Mouse (Mus musculus): ENCODE measurements around the gene Fam129b. TPM values are rescaled to one million over a fixed set of nuclear protein-coding genes. Genes with fewer than 3 reads are reported as not detected.
A peak's percentile ranks its signal among the peaks of the same experiment; 100 is the strongest.

Gene Fam129b
- polyA plus RNA-seq, 1 experiment from 2014 or later, result 44.9 TPM

DNA sequence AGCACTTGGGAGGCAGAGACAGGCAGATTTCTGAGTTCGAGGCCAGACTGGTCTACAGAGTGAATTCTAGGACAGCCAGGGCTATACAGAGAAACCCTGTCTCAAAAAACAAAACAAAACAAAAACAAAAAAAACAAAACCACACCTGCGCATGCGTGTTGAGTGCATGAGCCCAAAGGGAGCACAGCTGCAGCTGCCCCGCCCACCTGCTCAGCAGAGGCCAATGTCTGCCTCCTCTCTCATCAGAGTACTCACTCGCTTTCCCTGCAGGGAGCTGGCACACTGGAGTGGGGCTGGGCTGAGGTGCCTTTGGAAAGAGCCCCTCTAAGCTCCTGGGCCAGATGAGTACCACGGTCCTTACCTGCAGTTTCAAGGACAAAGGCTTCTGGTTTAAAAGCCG lies 55.8 kb downstream of the Fam129b start:
- Histone ChIP-seq H3K4me3 (ENCODE audit: low read length) (no peak overlapping the region), H3K9me3 (replicated peaks; ENCODE audit: control insufficient read depth, low read length) (no peaks in the 10 kb centered on the region), H3K9ac (ENCODE audit: low read length) (no peak overlapping the region), H3K4me1 (ENCODE audit: control insufficient read depth, insufficient read depth, low read length) (no peaks in the 10 kb centered on the region), H3K27me3 (ENCODE audit: control insufficient read depth, insufficient read depth, low read length) (no peaks in the 10 kb centered on the region), H3K4me2 (ENCODE audit: low read depth, low read length) (no peak overlapping the region), H3K27ac (ENCODE audit: low read length) (no peak overlapping the region), H3K36me3 (ENCODE audit: control insufficient read depth, insufficient read depth) (peaks cover 5% of the 10 kb centered on the region; the same call in 1 of the 2 replicates)
- 80% methylated on average over 7 of the region's 7 CpGs for WGBS
- no peak for ATAC-seq (replicated peaks; ENCODE audit: extremely low read depth, insufficient read depth, low FRiP score)

- H3K27ac ChIP-seq (ENCODE audit: low read length), result no peak overlapping the region
- no peaks in the 10 kb centered on the region for H3K9me3 ChIP-seq (replicated peaks; ENCODE audit: control insufficient read depth, low read length)
- no peak for ATAC-seq (replicated peaks; ENCODE audit: extremely low read depth, insufficient read depth, low FRiP score)
- peaks cover 19% of the 10 kb centered on the region; the same call in 1 of the 2 replicates for H3K36me3 ChIP-seq (ENCODE audit: control insufficient read depth, insufficient read depth)
- no peak overlapping the region for H3K4me2 ChIP-seq (ENCODE audit: low read depth, low read length)
- no peaks in the 10 kb centered on the region for H3K4me1 ChIP-seq (ENCODE audit: control insufficient read depth, insufficient read depth, low read length)
- H3K27me3 ChIP-seq (ENCODE audit: control insufficient read depth, insufficient read depth, low read length), result no peaks in the 10 kb centered on the region
- no peak overlapping the region for H3K4me3 ChIP-seq (ENCODE audit: low read length)
- no peak overlapping the region for H3K9ac ChIP-seq (ENCODE audit: low read length)
- 83% methylated on average over 5 of the region's 5 CpGs for WGBS
These were observed 62.8 kb downstream of the Fam129b start for GRCm38 (mm10) chr2:32938741-32939140.

- Histone ChIP-seq H3K9me3 (replicated peaks; ENCODE audit: control insufficient read depth, low read length) (no peaks in the 10 kb centered on the region), H3K9ac (ENCODE audit: low read length) (no peak overlapping the region), H3K36me3 (ENCODE audit: control insufficient read depth, insufficient read depth) (peaks cover 20% of the 10 kb centered on the region; the same call in 1 of the 2 replicates), H3K27ac (ENCODE audit: low read length) (no peak overlapping the region), H3K4me1 (ENCODE audit: control insufficient read depth, insufficient read depth, low read length) (no peaks in the 10 kb centered on the region), H3K4me2 (ENCODE audit: low read depth, low read length) (no peak overlapping the region), H3K27me3 (ENCODE audit: control insufficient read depth, insufficient read depth, low read length) (no peaks in the 10 kb centered on the region), H3K4me3 (ENCODE audit: low read length) (no peak overlapping the region)
- ATAC-seq (replicated peaks; ENCODE audit: extremely low read depth, insufficient read depth, low FRiP score), result no peak
- 79% methylated on average over 5 of the region's 5 CpGs for WGBS
These were observed 63.5 kb downstream of the Fam129b start for GRCm38 (mm10) chr2:32939418-32939817.

DNA sequence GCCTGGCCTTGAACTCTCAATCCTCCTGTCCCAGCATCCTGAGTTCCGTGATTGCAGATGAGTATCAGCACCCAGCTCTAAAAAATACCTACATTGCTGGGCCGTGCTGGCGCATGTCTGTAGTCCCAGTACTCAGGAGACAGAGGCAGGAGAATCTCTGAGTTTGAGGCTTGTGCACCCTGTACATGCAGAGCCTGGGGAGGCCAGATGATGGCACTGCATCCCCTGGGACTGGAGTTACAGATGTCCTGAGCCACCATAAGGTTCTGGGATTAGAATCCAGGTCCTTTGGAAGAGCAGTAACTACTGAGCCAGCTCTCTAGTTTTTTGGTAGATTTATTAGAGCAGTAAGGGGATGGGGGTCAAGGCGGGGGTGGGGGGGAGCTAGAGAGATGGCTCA lies 64.6 kb downstream of the Fam129b start:
- Histone ChIP-seq H3K4me2 (ENCODE audit: low read depth, low read length) (no peak overlapping the region), H3K4me3 (ENCODE audit: low read length) (no peak overlapping the region), H3K27ac (ENCODE audit: low read length) (no peak overlapping the region), H3K9me3 (replicated peaks; ENCODE audit: control insufficient read depth, low read length) (no peaks in the 10 kb centered on the region), H3K27me3 (ENCODE audit: control insufficient read depth, insufficient read depth, low read length) (no peaks in the 10 kb centered on the region), H3K4me1 (ENCODE audit: control insufficient read depth, insufficient read depth, low read length) (no peaks in the 10 kb centered on the region), H3K36me3 (ENCODE audit: control insufficient read depth, insufficient read depth) (peaks cover 30% of the 10 kb centered on the region), H3K9ac (ENCODE audit: low read length) (no peak overlapping the region)
- ATAC-seq (replicated peaks; ENCODE audit: extremely low read depth, insufficient read depth, low FRiP score), result no peak
- 88% methylated on average over 4 of the region's 4 CpGs for WGBS

DNA sequence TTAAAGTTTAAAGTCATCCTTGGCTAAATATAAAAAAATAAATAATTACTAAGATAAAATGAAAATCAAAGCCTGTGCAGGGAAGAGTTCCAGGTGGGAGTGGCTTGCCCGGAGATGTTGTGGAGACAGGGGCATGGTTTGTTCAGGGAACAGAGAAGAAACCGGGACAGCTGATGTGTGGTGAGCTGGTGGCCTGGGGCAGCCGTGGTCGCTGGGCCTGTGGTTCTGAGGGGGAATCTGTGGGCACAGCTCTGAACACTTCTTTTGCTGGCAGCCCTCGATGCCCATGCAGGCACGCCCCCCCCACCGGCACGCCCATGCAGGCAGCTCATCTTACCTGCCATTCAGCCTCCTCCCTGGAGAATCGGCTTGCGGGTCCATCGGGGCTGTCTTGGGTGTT lies 71.5 kb downstream of the Fam129b start:
- Histone ChIP-seq H3K27ac (ENCODE audit: low read length) (no peak overlapping the region), H3K36me3 (ENCODE audit: control insufficient read depth, insufficient read depth) (peaks cover 18% of the 10 kb centered on the region), H3K4me3 (ENCODE audit: low read length) (no peak overlapping the region), H3K9ac (ENCODE audit: low read length) (no peak overlapping the region), H3K27me3 (ENCODE audit: control insufficient read depth, insufficient read depth, low read length) (no peaks in the 10 kb centered on the region), H3K4me2 (ENCODE audit: low read depth, low read length) (no peak overlapping the region), H3K4me1 (ENCODE audit: control insufficient read depth, insufficient read depth, low read length) (no peaks in the 10 kb centered on the region), H3K9me3 (replicated peaks; ENCODE audit: control insufficient read depth, low read length) (no peaks in the 10 kb centered on the region)
- WGBS, result 87% methylated on average over 11 of the region's 11 CpGs
- ATAC-seq (replicated peaks; ENCODE audit: extremely low read depth, insufficient read depth, low FRiP score), result no peak

- H3K9me3 ChIP-seq (replicated peaks; ENCODE audit: control insufficient read depth, low read length), result peaks cover 4% of the 10 kb centered on the region
- H3K4me3 ChIP-seq (ENCODE audit: low read length), result no peak overlapping the region
- 96% methylated on average over 2 of the region's 2 CpGs for WGBS
- no peaks in the 10 kb centered on the region for H3K4me1 ChIP-seq (ENCODE audit: control insufficient read depth, insufficient read depth, low read length)
- H3K27me3 ChIP-seq (ENCODE audit: control insufficient read depth, insufficient read depth, low read length), result no peaks in the 10 kb centered on the region
- H3K4me2 ChIP-seq (ENCODE audit: low read depth, low read length), result no peak overlapping the region
- H3K36me3 ChIP-seq (ENCODE audit: control insufficient read depth, insufficient read depth), result peaks cover 23% of the 10 kb centered on the region
- H3K9ac ChIP-seq (ENCODE audit: low read length), result no peak overlapping the region
- ATAC-seq (replicated peaks; ENCODE audit: extremely low read depth, insufficient read depth, low FRiP score), result no peak
- no peak overlapping the region for H3K27ac ChIP-seq (ENCODE audit: low read length)
These were observed 78.7 kb downstream of the Fam129b start for GRCm38 (mm10) chr2:32954581-32954980.

GRCm38 (mm10) chr2:32957344-32957743 lies 81.4 kb downstream of the Fam129b start:
- no peak overlapping the region for H3K27ac ChIP-seq (ENCODE audit: low read length)
- H3K9ac ChIP-seq (ENCODE audit: low read length), result no peak overlapping the region
- ATAC-seq (replicated peaks; ENCODE audit: extremely low read depth, insufficient read depth, low FRiP score), result no peak
- no peak overlapping the region for H3K4me2 ChIP-seq (ENCODE audit: low read depth, low read length)
- WGBS, result 58% methylated on average over 8 of the region's 8 CpGs
- H3K27me3 ChIP-seq (ENCODE audit: control insufficient read depth, insufficient read depth, low read length), result no peaks in the 10 kb centered on the region
- H3K4me1 ChIP-seq (ENCODE audit: control insufficient read depth, insufficient read depth, low read length), result peaks cover 7% of the 10 kb centered on the region
- H3K4me3 ChIP-seq (ENCODE audit: low read length), result no peak overlapping the region
- peaks cover 23% of the 10 kb centered on the region for H3K36me3 ChIP-seq (ENCODE audit: control insufficient read depth, insufficient read depth)
- peaks cover 4% of the 10 kb centered on the region for H3K9me3 ChIP-seq (replicated peaks; ENCODE audit: control insufficient read depth, low read length)

GRCm38 (mm10) chr2:32960273-32960672 lies 84.4 kb downstream of the Fam129b start:
- no peaks in the 10 kb centered on the region for H3K27me3 ChIP-seq (ENCODE audit: control insufficient read depth, insufficient read depth, low read length)
- H3K27ac ChIP-seq (ENCODE audit: low read length), result no peak overlapping the region
- H3K9ac ChIP-seq (ENCODE audit: low read length), result peak overlapping the region; percentile 91; the same call in 1 of the 2 replicates
- H3K4me2 ChIP-seq (ENCODE audit: low read depth, low read length), result peak overlapping the region; percentile 84; the same call in 1 of the 2 replicates
- peaks cover 31% of the 10 kb centered on the region for H3K36me3 ChIP-seq (ENCODE audit: control insufficient read depth, insufficient read depth)
- ATAC-seq (replicated peaks; ENCODE audit: extremely low read depth, insufficient read depth, low FRiP score), result no peak
- H3K4me3 ChIP-seq (ENCODE audit: low read length), result no peak overlapping the region
- 79% methylated on average over 4 of the region's 4 CpGs for WGBS
- no peaks in the 10 kb centered on the region for H3K9me3 ChIP-seq (replicated peaks; ENCODE audit: control insufficient read depth, low read length)
- peaks cover 21% of the 10 kb centered on the region for H3K4me1 ChIP-seq (ENCODE audit: control insufficient read depth, insufficient read depth, low read length)

DNA sequence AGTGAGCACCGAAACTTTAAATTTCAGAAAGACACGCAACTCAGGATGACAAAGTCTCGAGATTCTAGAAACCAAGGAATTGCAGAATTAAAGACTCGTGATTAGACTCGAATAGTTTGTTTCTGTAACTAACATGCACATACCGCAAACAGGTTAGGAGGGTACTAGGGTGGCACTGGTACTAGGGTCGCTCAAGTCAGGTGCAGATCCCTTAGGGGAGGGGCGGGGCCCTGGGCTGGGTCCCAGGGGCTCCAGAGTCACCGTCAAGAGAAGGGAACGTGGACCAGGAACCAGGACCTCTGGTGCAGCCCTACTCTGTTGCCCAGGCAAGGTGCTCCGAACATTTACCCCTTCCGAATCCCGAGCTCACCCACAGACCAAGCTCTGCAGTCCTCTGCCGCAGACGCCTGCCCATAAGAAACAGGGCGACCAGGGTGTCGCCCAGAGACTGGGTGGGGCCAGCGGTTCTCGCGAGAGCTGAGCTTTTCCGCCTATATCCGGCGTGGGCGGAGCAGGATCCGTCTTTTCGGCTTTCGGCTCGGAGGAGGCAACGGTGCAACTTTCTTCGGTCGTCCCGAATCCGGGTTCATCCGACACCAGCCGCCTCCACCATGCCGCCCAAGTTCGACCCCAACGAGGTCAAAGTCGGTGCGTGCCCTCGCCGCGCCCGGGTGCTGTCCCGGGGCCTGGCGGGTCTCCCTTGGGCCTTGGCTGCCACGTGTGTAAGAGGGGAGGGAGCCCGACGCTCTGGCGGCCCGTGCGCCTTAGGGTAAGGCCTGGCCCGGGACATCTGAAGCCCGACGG lies 85.5 kb downstream of the Fam129b start, which contains the start of the genes Rpl12 and Lrsam1:
Rpl12 (plus strand) TSS at position 368 of the 804 bp plus-strand sequence.
Lrsam1 (minus strand) TSS at position 423 of the 804 bp plus-strand sequence.
- H3K9ac ChIP-seq (ENCODE audit: low read length), result peak within 1 kb of the TSS; percentile 91
- peak; percentile 91 for ATAC-seq (replicated peaks; ENCODE audit: extremely low read depth, insufficient read depth, low FRiP score)
- H3K27ac ChIP-seq (ENCODE audit: low read length), result peak within 1 kb of the TSS; percentile 91
- peaks cover 29% of the 10 kb centered on the region for H3K4me1 ChIP-seq (ENCODE audit: control insufficient read depth, insufficient read depth, low read length)
- H3K9me3 ChIP-seq (replicated peaks; ENCODE audit: control insufficient read depth, low read length), result no peaks in the 10 kb centered on the region
- H3K4me2 ChIP-seq (ENCODE audit: low read depth, low read length), result peak within 1 kb of the TSS; percentile 84
- peak within 1 kb of the TSS; percentile 72 for H3K4me3 ChIP-seq (ENCODE audit: low read length)
- H3K27me3 ChIP-seq (ENCODE audit: control insufficient read depth, insufficient read depth, low read length), result no peaks in the 10 kb centered on the region
- peaks cover 31% of the 10 kb centered on the region for H3K36me3 ChIP-seq (ENCODE audit: control insufficient read depth, insufficient read depth)
- 3% methylated on average over 55 of the region's 55 CpGs for WGBS
